Mouse (Mus musculus) stomach, embryonic 14.5 days (tissue): ENCODE results near the gene Ntrk2. TPM values are rescaled to one million over a fixed set of nuclear protein-coding genes. Genes with fewer than 3 reads are reported as not detected.

Experiments used
- ATAC-seq: fragments of 200-750 bp; cut with Nextera tagmentation; 2 replicates; pipeline ENCODE4 v1.8.0; 2017; ENCODE audit warnings: low read depth, moderate TSS enrichment; ENCODE audit not compliant: insufficient number of reproducible peaks, insufficient read depth, low FRiP score
- H3K27ac ChIP-seq: fragments of 300-500 bp; sonication (generic); 2 replicates; pipeline ENCODE4 v1.5.1; 2014; ENCODE audit warnings: mild to moderate bottlenecking, low read length, moderate library complexity, mixed read lengths
- H3K27me3 ChIP-seq: fragments of 300-500 bp; sonication (generic); 2 replicates; pipeline ENCODE4 v1.6.1; 2014; ENCODE audit warnings: low read length, control low read depth, mixed read lengths; ENCODE audit not compliant: control insufficient read depth, insufficient read depth
- H3K36me3 ChIP-seq: fragments of 300-500 bp; sonication (generic); 2 replicates; pipeline ENCODE4 v1.6.1; 2014; ENCODE audit warnings: mild to moderate bottlenecking, control low read depth, low read length, moderate library complexity, mixed read lengths; ENCODE audit not compliant: control insufficient read depth, insufficient read depth
- H3K4me1 ChIP-seq: fragments of 300-500 bp; sonication (generic); 2 replicates; pipeline ENCODE4 v1.6.1; 2014; ENCODE audit warnings: low read length, control low read depth, mixed read lengths; ENCODE audit not compliant: control insufficient read depth, insufficient read depth
- H3K4me2 ChIP-seq: fragments of 300-500 bp; sonication (generic); replicated peaks from 2 replicates; pipeline ENCODE4 v1.6.1; 2014; ENCODE audit warnings: low read depth, low read length, control low read depth
- H3K4me3 ChIP-seq: fragments of 300-500 bp; sonication (generic); 2 replicates; pipeline ENCODE4 v1.5.1; 2014; ENCODE audit warnings: low read depth, low read length, control low read depth
- H3K9ac ChIP-seq: fragments of 300-500 bp; sonication (generic); replicated peaks from 2 replicates; pipeline ENCODE4 v1.6.1; 2014; ENCODE audit warnings: low read depth, mild to moderate bottlenecking, control low read depth, low read length, moderate library complexity, mixed read lengths
- H3K9me3 ChIP-seq: fragments of 300-500 bp; sonication (generic); 2 replicates; pipeline ENCODE4 v1.6.1; 2016; ENCODE audit warnings: low read depth, low read length, control low read depth; ENCODE audit not compliant: control insufficient read depth
- WGBS: fragments of 180-500 bp; shearing (Covaris S2); extraction: QIAGEN DNeasy Blood & Tissue Kit; methylation state at CpG from one replicate; pipeline ENCODE4 v1.1.7; 2014; 5-methylcytosine and 5-hydroxymethylcytosine counted together
- polyA plus RNA-seq: library from polyadenylated mRNA; unstranded; fragments of >200 nt; fragmentation: Nextera tagmentation; extraction: Ambion mirVana; gene quantifications from 2 replicates; pipeline ENCODE4 v1.2.1, GENCODE M21; 2014

Gene Ntrk2
- polyA plus RNA-seq, 1 experiment from 2014 or later: 2.3 TPM

DNA sequence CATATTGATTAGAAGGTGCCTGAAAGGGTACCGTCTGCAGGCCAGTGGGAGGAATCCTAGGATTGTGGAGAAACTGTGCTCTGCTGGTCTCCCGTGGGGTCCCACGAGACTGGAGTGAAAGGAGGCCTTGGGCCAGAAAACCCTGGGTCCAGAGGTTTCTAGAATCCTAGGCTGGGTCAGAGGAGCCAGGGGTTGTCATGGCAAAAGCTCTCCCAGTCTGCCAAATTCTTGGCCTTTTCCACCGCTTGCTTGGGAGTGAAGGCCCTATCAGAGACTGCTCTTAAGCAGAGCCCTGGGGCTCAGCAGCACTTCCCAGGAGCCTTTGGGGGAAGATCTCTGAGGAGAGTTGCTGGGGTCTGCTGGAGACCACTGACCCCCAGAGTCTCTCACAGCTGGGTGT is 25.6 kb downstream of the Ntrk2 start:
- Histone ChIP-seq H3K9ac (no peak overlapping the region), H3K4me2 (no peak overlapping the region), H3K9me3 (no peaks in the 10 kb centered on the region), H3K27me3 (no peaks in the 10 kb centered on the region), H3K4me1 (no peaks in the 10 kb centered on the region), H3K36me3 (no peaks in the 10 kb centered on the region), H3K27ac (no peak overlapping the region), H3K4me3 (no peak overlapping the region)
- WGBS: 76% methylated on average over 4 of the region's 4 CpGs
- ATAC-seq: no peak

DNA sequence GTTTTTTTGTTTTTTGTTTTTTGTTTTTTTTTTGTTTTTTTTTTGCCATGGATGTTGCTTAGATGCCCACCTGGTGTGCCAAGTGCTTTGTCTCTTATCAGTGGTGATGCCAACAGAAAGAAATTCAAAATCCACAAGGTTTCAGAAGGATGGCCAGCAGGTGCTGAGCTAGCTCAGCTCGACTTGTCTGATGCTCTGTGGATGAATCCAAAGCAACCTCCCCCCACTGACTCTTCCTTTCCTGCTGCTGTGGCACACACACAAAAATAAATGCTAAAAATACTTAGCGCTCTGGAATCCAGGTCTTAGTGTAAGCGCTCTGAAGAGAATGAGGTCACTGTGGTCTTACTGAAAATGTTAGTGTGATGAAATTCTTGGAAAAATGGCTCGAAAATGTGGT is 28.4 kb downstream of the Ntrk2 start:
- ATAC-seq: no peak
- H3K4me2 ChIP-seq: no peak overlapping the region
- no peaks in the 10 kb centered on the region for H3K9me3 ChIP-seq
- no peak overlapping the region for H3K27ac ChIP-seq
- no peaks in the 10 kb centered on the region for H3K27me3 ChIP-seq
- no peak overlapping the region for H3K4me3 ChIP-seq
- WGBS: 73% methylated on average over 4 of the region's 4 CpGs
- H3K4me1 ChIP-seq: no peaks in the 10 kb centered on the region
- H3K36me3 ChIP-seq: no peaks in the 10 kb centered on the region
- H3K9ac ChIP-seq: no peak overlapping the region

DNA sequence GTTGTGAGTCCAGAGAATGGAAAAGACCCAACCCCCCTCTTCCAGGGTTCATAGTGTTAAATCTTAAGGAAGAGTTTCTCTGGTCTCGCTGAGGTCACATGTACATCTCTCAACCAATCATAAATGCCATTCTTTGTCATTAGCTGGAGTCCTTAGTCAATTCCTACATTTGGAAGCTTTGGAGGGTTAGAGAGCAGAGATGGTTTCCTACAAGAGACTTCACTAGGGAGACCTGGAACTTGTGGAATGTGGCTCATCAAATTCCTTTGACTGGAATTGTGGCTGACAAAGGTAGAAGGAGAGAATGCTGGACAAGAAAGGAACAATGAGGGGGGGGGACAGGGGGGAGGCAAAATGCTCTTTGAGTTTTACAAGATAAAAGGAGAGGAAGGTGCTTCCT is 30.5 kb downstream of the Ntrk2 start:
- WGBS: 86% methylated on average over 1 of the region's 1 CpGs
- Histone ChIP-seq H3K36me3 (no peaks in the 10 kb centered on the region), H3K27me3 (no peaks in the 10 kb centered on the region), H3K4me1 (no peaks in the 10 kb centered on the region), H3K9ac (no peak overlapping the region), H3K4me2 (no peak overlapping the region), H3K9me3 (no peaks in the 10 kb centered on the region), H3K4me3 (no peak overlapping the region), H3K27ac (no peak overlapping the region)
- ATAC-seq: no peak

DNA sequence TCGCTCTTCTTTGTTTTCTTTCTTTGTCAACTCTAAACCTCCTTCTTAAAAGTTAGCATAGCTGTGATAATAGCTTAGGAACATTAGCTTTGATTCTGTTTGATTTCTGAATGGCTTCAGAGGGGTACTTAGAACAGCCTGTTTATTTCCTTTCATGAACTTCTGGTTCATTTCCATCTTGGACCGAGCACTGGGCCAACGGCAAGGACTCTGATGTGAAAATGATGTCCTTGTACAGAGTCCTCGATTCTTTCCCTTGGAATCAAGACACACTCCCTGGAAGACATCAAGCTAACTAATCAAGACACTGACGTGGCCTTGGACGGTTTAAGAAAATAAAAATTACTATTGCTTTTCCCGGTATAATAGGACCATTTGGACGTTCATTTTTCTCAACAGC is 31.7 kb downstream of the Ntrk2 start:
- H3K9ac ChIP-seq: no peak overlapping the region
- no peak overlapping the region for H3K4me3 ChIP-seq
- no peaks in the 10 kb centered on the region for H3K9me3 ChIP-seq
- H3K4me1 ChIP-seq: no peaks in the 10 kb centered on the region
- H3K27me3 ChIP-seq: no peaks in the 10 kb centered on the region
- 84% methylated on average over 8 of the region's 8 CpGs for WGBS
- H3K27ac ChIP-seq: no peak overlapping the region
- no peak overlapping the region for H3K4me2 ChIP-seq
- H3K36me3 ChIP-seq: no peaks in the 10 kb centered on the region
- no peak for ATAC-seq

DNA sequence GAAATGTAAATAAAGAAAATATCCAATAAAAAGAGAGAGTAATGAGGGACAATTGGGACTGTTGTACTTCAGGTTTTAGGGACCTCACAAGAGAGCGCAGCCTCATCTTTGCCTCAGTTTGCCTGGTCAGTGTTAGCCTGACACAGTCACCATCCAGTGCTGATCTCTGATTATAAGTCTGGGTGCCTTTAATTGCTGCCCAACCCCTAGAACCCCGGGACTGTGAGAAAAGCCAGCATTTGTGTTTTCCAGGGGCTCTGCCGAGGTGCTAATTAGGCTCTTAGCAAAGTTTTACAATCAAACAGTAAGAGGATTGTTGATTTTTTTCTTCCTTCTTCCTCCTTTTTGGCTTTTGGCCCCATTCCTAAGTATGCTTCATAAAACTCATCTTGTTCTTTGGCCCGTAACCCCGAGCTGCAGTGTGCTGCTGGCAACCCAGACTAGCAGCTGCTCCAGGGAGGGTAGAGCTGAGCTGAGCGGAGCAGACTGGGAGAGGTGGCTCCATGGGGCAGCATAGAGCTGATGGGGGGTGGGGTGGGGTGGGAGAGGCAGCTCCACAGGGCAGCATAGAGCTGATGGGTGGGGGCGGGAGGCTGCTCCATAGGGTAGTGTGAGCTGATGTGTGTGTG is 34.5 kb downstream of the Ntrk2 start:
- ATAC-seq: 0 out of 2 replicates have a peak, but pooled peaks have one; percentile 49
- WGBS: 21% methylated on average over 6 of the region's 7 CpGs
- no peak overlapping the region for H3K4me2 ChIP-seq

DNA sequence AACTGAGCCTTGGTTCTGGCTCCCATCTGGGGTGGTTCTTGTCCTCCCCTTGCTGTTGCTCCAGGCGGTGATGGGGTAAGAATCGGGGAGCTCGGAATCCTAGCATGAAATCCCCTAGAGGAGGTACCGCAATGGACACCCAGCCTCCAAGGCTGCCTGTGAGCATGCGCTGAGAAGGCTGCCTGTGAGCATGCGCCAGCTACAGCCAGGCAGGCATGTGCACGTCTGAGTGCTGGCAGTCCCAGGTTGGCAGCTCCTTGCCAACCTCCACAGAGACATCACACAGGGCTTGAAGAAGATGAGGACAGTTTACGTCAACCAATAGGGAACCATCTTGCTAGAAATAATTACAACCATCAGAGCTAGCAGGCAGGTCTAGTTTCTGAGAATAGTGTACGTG is 37.5 kb downstream of the Ntrk2 start:
- no peak overlapping the region for H3K4me3 ChIP-seq
- 88% methylated on average over 9 of the region's 9 CpGs for WGBS
- no peak overlapping the region for H3K9ac ChIP-seq
- no peaks in the 10 kb centered on the region for H3K36me3 ChIP-seq
- no peaks in the 10 kb centered on the region for H3K4me1 ChIP-seq
- H3K4me2 ChIP-seq: no peak overlapping the region
- H3K27me3 ChIP-seq: no peaks in the 10 kb centered on the region
- H3K27ac ChIP-seq: no peak overlapping the region
- ATAC-seq: no peak
- H3K9me3 ChIP-seq: no peaks in the 10 kb centered on the region

More for the DNA sequence above, 34.5 kb downstream of the Ntrk2 start:
- Histone ChIP-seq H3K4me1 (no peaks in the 10 kb centered on the region), H3K27me3 (no peaks in the 10 kb centered on the region), H3K27ac (no peak overlapping the region), H3K9ac (no peak overlapping the region), H3K9me3 (no peaks in the 10 kb centered on the region), H3K36me3 (no peaks in the 10 kb centered on the region), H3K4me3 (no peak overlapping the region)

DNA sequence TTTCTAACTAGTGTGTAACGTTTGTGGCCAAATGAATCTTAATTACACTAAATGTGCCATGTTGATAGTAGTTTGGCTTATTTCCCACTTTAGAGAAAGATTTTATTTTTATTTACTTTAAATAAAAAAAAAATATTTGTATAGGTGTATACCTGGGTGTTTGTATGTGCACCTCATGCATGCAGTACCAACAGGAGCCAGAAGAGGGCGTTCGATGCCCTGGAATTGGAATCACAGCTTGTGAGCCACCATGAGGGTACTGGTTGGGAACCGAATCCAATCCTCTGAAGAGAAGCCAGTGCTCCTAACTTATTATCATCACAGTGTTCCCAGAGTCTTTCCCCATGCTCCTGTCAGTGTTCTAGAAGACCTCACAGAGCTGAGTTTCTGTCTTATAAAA is 42.2 kb downstream of the Ntrk2 start:
- Histone ChIP-seq H3K27me3 (no peaks in the 10 kb centered on the region), H3K36me3 (no peaks in the 10 kb centered on the region), H3K27ac (no peak overlapping the region), H3K4me2 (no peak overlapping the region), H3K9ac (no peak overlapping the region), H3K9me3 (no peaks in the 10 kb centered on the region), H3K4me3 (no peak overlapping the region), H3K4me1 (no peaks in the 10 kb centered on the region)
- ATAC-seq: no peak
- 89% methylated on average over 4 of the region's 4 CpGs for WGBS

DNA sequence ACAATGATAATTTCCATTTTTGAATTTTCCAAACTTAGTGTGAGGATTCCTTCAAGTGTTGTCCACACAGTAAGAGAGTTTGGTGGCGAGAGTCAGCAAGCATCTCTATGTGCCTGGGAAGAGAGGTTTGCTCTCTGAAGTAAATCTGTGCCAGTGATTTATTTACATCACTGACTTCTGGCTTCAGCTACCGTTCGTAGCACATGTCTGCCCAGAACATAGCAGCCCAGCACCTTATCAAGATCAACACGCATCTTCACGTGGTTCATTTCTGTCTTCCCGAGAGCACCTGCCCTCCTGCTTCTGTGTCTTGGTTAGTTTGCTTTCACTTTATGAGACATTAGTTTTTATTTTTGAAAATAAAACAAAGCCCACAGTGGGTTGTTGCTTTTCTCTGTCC is 47.3 kb downstream of the Ntrk2 start:
- H3K27ac ChIP-seq: no peak overlapping the region
- H3K27me3 ChIP-seq: no peaks in the 10 kb centered on the region
- no peak overlapping the region for H3K4me2 ChIP-seq
- no peaks in the 10 kb centered on the region for H3K36me3 ChIP-seq
- no peaks in the 10 kb centered on the region for H3K9me3 ChIP-seq
- no peak overlapping the region for H3K9ac ChIP-seq
- H3K4me3 ChIP-seq: no peak overlapping the region
- 65% methylated on average over 6 of the region's 6 CpGs for WGBS
- H3K4me1 ChIP-seq: no peaks in the 10 kb centered on the region
- no peak for ATAC-seq

DNA sequence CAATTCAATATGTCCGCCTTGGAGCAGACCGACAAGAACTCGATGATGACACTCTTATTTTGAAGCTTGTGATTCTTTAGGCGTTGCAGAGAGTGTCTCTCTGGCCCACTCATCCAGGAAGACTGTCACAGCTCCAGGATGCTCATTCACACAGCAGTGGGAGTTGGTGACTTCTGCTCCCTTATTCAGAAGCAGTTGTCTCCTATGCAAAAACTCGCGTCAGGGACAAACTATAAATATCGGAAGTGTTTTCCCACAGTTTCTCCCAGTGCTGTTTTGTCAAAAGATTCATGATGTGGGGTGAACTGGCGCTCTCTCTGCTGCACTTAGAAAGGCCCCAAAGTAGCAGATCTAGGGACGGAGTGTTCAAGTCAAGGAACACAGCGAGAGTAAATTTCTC is 59.9 kb downstream of the Ntrk2 start:
- no peak overlapping the region for H3K9ac ChIP-seq
- H3K4me1 ChIP-seq: no peaks in the 10 kb centered on the region
- no peaks in the 10 kb centered on the region for H3K36me3 ChIP-seq
- H3K27me3 ChIP-seq: no peaks in the 10 kb centered on the region
- ATAC-seq: no peak
- H3K27ac ChIP-seq: no peak overlapping the region
- WGBS: 89% methylated on average over 10 of the region's 10 CpGs
- no peaks in the 10 kb centered on the region for H3K9me3 ChIP-seq
- no peak overlapping the region for H3K4me3 ChIP-seq
- H3K4me2 ChIP-seq: no peak overlapping the region
